Mouse (Mus musculus) midbrain, embryonic 14.5 days (tissue): ENCODE results near the gene Fosb. TPM values are rescaled to one million over a fixed set of nuclear protein-coding genes. Genes with fewer than 3 reads are reported as not detected.
A peak's percentile ranks its signal among the peaks of the same experiment; 100 is the strongest.

Source experiments
- ATAC-seq: fragments of 200-750 bp; cut with Nextera tagmentation; 2 replicates; pipeline ENCODE4 v1.8.0; 2017; ENCODE audit warnings: moderate number of reproducible peaks, moderate library complexity; ENCODE audit not compliant: low FRiP score, low TSS enrichment
- DNase-seq: peaks from one replicate; pipeline ENCODE4 v3.0.0-alpha.2; 2015
- H3K27ac ChIP-seq: fragments of 300-500 bp; sonication (generic); replicated peaks from 2 replicates; pipeline ENCODE4 v1.5.1; 2014; ENCODE audit warnings: mild to moderate bottlenecking, low read depth, low read length, moderate library complexity
- H3K27me3 ChIP-seq: fragments of 300-500 bp; sonication (generic); 2 replicates; pipeline ENCODE4 v1.6.1; 2014; ENCODE audit warnings: low read length, control low read depth, mixed read lengths; ENCODE audit not compliant: control insufficient read depth, insufficient read depth
- H3K36me3 ChIP-seq: fragments of 300-500 bp; sonication (generic); 2 replicates; pipeline ENCODE4 v1.6.1; 2014; ENCODE audit warnings: low read length, control low read depth; ENCODE audit not compliant: control insufficient read depth, insufficient read depth
- H3K4me1 ChIP-seq: fragments of 300-500 bp; sonication (generic); 2 replicates; pipeline ENCODE4 v1.6.1; 2014; ENCODE audit warnings: mild to moderate bottlenecking, antibody characterized with exemption, low read length, control low read depth; ENCODE audit not compliant: control insufficient read depth, insufficient read depth
- H3K4me2 ChIP-seq: fragments of 300-500 bp; sonication (generic); 2 replicates; pipeline ENCODE4 v1.6.1; 2014; ENCODE audit warnings: mild to moderate bottlenecking, low read length, moderate library complexity
- H3K4me3 ChIP-seq: fragments of 300-500 bp; sonication (generic); replicated peaks from 2 replicates; pipeline ENCODE4 v1.5.1; 2014; ENCODE audit warnings: low read depth, low read length
- H3K9ac ChIP-seq: fragments of 300-500 bp; sonication (generic); replicated peaks from 2 replicates; pipeline ENCODE4 v1.6.1; 2014; ENCODE audit warnings: mild to moderate bottlenecking, low read length, moderate library complexity
- H3K9me3 ChIP-seq: fragments of 300-500 bp; sonication (generic); 2 replicates; pipeline ENCODE4 v1.6.1; 2016; ENCODE audit warnings: low read length, control low read depth, mixed read lengths; ENCODE audit not compliant: control insufficient read depth
- WGBS: fragments of 180-500 bp; shearing (Covaris S2); extraction: QIAGEN DNeasy Blood & Tissue Kit; methylation state at CpG from one replicate; pipeline ENCODE4 v1.1.7; 2014; 5-methylcytosine and 5-hydroxymethylcytosine counted together
- polyA plus RNA-seq: library from polyadenylated mRNA; unstranded; fragments of >200 nt; fragmentation: Nextera tagmentation; extraction: Ambion mirVana; gene quantifications from 2 replicates; pipeline ENCODE4 v1.2.1, GENCODE M21; 2014

The Fosb gene
- polyA plus RNA-seq, 1 experiment from 2014 or later = not detected

DNA sequence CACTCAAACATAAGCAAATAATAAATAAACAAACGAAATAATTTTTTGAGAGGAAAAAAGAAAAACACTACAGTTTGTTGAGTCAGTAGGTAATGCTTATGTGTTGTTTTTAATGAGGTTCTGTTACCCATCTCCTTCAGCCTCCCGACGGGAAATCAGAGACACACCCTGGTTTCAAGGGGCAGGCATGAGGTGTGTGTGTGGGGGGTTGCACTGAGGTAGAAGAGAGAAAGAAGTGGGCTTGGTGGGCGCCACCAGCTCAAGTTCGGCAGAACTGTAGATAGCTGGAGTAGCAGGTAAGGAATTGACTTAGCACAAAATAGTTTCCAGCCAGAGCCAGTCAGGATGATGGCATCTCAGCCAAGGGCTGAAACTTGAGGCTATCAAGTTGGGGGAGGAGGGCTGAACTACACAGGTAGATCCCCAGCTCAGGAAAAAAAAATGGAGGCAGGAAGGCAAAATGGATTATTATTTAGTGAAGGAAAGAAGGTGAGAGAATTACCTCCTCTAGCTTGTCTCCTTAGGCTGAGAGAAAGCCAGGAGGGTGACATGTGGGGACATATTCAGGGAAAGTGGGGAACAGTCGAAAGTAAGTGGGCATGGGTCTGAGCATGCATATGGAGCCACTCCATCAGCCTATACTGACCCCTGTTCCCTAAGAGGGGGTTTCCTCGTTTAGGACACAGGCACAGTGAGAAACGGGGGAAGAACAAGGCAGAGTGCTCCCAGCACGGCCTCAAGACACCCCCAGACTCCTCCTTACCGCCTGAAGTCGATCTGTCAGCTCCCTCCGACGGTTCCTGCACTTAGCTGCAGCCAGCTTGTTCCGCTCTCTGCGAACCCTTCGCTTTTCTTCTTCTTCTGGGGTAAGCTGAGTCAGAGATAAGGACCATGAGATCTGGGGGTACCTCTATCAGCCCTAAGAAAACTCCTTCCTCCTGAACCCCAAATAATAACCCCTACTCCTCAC lies 3.8 kb downstream of the Fosb start:
- peaks cover 54% of the 10 kb centered on the region for H3K27me3 ChIP-seq
- H3K9me3 ChIP-seq = no peaks in the 10 kb centered on the region
- H3K4me3 ChIP-seq = no peak overlapping the region
- no peak overlapping the region for H3K27ac ChIP-seq
- peaks cover 25% of the 10 kb centered on the region for H3K4me1 ChIP-seq
- WGBS = 54% methylated on average over 16 of the region's 16 CpGs
- DNase-seq (no peak), ATAC-seq (no peak)
- no peak overlapping the region for H3K4me2 ChIP-seq
- no peaks in the 10 kb centered on the region for H3K36me3 ChIP-seq
- H3K9ac ChIP-seq = no peak overlapping the region

DNA sequence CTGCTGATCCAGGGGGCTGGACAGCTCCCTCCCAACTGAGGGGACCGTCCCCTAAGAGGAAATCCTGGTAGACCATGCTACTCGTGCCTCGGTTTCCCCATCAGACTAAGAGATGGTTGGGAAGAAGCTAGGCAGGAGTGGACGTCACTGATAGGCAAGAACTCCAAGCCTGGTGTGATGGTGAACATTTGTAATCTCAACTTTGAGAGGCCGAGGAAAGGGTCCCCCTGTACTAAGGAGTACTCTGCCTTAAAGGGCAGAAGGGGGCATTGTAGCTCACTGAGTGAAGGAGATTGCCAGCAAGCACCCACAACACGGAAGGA lies 4.5 kb downstream of the Fosb start:
- peaks cover 23% of the 10 kb centered on the region for H3K4me1 ChIP-seq

DNA sequence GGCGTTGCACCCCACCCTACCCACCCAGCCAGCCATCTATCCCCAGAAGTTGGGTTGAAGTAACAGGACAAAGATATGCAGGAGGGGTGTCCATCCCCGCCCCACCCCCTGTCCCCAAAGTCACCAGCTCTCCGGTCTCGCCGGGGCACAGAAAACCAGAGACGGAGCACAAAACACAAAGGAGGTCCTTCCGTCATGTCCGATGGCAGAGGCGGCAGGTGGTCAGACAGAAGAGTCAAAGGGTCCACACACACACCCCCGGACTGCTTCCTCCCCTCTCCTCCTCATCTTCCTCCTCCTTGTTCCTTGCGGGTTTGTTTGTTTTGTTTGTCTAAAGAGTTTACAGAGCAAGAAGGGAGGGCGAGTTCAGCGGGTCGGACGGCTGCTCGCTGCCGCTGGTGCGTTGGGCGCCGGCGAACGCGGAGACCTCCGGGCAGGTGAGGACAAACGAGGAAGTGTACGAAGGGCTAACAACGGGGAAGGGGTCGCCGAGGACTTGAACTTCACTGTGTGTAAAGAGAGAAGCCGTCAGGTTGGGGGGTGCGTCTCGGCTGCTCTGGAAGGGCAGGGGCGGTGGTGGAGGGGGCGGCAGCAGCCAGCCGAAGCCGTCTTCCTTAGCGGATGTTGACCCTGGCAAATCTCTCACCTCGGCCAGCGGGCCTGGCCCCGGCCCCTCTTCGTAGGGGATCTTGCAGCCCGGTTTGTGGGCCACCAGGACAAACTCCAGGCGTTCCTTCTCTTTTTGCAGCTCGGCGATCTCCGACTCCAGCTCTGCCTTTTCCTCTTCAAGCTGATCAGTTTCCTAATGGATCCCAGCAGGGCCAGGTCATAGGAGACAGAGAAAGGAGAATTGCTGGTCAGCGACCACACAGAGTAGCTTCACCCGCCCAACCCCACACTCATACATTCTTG lies 5.1 kb downstream of the Fosb start:
- Histone ChIP-seq H3K4me1 (peaks cover 21% of the 10 kb centered on the region), H3K27me3 (peaks cover 54% of the 10 kb centered on the region)

More for the DNA sequence above, 4.5 kb downstream of the Fosb start:
- Histone ChIP-seq H3K4me2 (peak overlapping the region; percentile 43; the same call in 1 of the 2 replicates), H3K36me3 (no peaks in the 10 kb centered on the region), H3K27me3 (peaks cover 54% of the 10 kb centered on the region), H3K27ac (no peak overlapping the region), H3K4me3 (0 out of 2 replicates have a peak overlapping the region, but pooled peaks have one; percentile 21), H3K9ac (no peak overlapping the region), H3K9me3 (no peaks in the 10 kb centered on the region)
- ATAC-seq (no peak), DNase-seq (no peak)
- WGBS = 11% methylated on average over 6 of the region's 6 CpGs

DNA sequence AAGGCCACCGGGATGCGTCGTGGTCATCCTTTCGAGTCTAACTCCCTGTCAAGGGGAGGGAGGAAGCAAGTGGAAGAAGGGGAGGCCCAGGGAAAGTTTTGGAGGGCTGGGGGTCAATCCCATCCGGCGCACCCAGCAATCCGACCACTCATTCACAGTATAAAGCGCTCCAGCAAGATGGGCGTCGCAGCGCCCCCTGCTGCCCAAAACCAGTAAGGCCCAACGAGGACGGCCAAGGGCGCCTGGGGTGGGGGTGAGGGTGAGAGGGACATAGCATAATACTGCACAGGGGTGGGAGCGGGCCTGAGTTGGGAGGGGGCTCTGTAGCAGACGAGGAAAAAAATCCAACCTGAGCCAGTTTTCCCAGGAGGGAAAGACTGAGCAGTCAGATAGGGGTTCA lies 6.1 kb downstream of the Fosb start:
- peaks cover 12% of the 10 kb centered on the region for H3K4me1 ChIP-seq
- peak; percentile 82 for DNase-seq
- H3K27me3 ChIP-seq = peaks cover 54% of the 10 kb centered on the region
- 0% methylated on average over 16 of the region's 16 CpGs for WGBS
- H3K27ac ChIP-seq = no peak overlapping the region
- 0 out of 2 replicates have a peak overlapping the region, but pooled peaks have one; percentile 10 for H3K4me3 ChIP-seq
- no peak overlapping the region for H3K9ac ChIP-seq
- H3K36me3 ChIP-seq = no peaks in the 10 kb centered on the region
- no peaks in the 10 kb centered on the region for H3K9me3 ChIP-seq
- ATAC-seq = no peak
- H3K4me2 ChIP-seq = peak overlapping the region; percentile 43

More for the DNA sequence above, 5.1 kb downstream of the Fosb start:
- no peak overlapping the region for H3K27ac ChIP-seq
- no peak for ATAC-seq
- H3K9ac ChIP-seq = no peak overlapping the region; the same call in 1 of the 2 replicates
- peak overlapping the region; percentile 21 for H3K4me3 ChIP-seq
- DNase-seq = no peak
- no peaks in the 10 kb centered on the region for H3K9me3 ChIP-seq
- H3K36me3 ChIP-seq = no peaks in the 10 kb centered on the region
- WGBS = 2% methylated on average over 48 of the region's 48 CpGs
- peak overlapping the region; percentile 43 for H3K4me2 ChIP-seq

DNA sequence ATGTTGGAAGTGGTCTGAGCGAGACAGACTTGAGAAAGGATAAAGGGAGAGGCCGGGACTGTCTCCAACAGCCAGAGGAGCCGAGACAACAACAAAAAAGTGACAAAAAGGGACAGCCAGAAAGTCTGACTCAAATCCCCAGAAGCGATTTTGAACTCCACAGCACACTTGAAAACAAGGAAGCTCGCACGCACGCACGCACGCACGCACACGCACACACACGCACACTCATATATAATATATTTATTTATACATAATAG lies 6.9 kb downstream of the Fosb start:
- H3K27ac ChIP-seq = no peak overlapping the region
- H3K36me3 ChIP-seq = no peaks in the 10 kb centered on the region
- H3K27me3 ChIP-seq = peaks cover 54% of the 10 kb centered on the region
- DNase-seq (no peak), ATAC-seq (no peak)
- H3K9me3 ChIP-seq = no peaks in the 10 kb centered on the region
- no peak overlapping the region for H3K4me2 ChIP-seq
- no peak overlapping the region for H3K4me3 ChIP-seq
- peaks cover 11% of the 10 kb centered on the region for H3K4me1 ChIP-seq
- H3K9ac ChIP-seq = no peak overlapping the region
- 74% methylated on average over 12 of the region's 12 CpGs for WGBS

DNA sequence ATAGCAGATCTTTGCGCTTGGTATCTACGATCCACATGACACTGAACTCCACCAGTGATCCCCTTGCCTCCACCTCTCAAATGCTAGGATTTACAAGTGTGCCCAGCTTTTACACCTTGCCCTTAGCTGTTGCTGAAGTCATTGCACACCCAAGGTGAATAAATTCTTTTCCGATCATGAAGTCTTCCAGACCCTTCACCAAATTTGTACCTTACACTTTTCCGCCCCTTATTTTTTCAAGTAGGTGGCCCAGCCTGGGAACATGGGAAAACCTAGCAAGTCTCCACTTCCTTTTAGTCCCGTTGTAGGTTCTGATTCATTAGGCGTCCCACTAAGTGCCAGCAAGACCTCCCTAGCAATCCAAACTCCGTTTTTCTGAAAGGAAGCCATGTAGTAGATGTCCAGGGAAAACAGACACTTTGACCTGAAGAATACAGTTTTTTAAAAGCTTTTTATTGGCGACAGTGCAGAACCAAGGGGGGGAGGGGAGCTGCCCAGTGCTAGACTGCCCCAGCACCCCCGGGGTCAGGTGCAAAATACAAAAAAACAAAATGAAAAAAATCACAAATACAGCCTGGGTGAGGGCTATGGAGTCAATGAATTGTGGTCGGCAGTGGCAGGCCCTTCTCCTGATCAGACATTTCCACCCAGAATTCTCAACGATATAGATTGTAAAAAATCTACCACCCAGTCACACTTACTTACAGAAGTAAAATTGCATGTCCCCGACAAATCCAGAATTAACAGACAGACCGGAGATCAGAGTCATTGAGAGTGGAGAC lies 7.4 kb downstream of the Fosb start:
- H3K9ac ChIP-seq = 0 out of 2 replicates have a peak overlapping the region, but pooled peaks have one; percentile 51
- H3K27me3 ChIP-seq = peaks cover 54% of the 10 kb centered on the region
- H3K4me2 ChIP-seq = peak overlapping the region; percentile 50
- no peaks in the 10 kb centered on the region for H3K9me3 ChIP-seq
- no peak overlapping the region for H3K27ac ChIP-seq
- H3K4me1 ChIP-seq = peaks cover 6% of the 10 kb centered on the region
- peak overlapping the region; percentile 43 for H3K4me3 ChIP-seq
- no peaks in the 10 kb centered on the region for H3K36me3 ChIP-seq
- 53% methylated on average over 13 of the region's 13 CpGs for WGBS
- DNase-seq = no peak
- ATAC-seq = no peak

DNA sequence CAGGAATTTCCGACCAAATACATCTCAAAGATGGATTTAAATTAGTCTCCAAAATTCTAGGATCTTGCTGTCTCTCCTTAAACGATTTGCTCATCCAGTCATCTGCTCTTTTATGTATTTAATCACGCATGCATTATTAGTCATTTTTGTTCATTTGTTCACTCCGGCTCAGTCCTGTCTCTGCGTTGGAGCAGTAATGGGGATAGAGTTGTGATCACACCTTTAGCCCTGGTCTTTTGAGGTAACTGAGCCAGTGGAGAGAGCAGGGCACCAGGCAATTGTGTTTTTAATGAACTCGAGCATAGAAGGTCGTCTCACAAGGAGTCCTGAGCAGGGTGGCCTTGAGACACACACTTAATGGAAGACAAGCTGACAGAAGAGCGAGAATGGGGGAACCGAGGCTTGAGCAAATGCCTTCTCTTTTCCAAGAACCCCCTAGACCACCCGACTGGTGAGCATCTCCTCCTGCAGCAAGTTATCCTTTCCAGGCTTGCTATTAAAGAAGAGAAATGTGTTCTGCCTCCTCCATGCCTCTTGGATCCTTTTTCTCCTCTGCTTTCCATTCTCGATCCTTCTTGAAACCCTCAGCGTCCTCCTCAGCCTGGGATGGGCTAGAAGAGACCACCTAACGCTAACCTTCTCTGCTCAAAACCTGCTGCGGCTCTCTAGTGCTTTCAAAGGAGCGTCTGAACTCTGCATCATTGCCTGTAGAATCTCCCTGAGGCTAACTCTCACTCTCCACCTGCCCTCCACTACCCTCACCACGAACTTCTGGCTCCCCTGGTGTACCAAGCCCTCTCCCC lies 8.2 kb downstream of the Fosb start:
- Histone ChIP-seq H3K9ac (peak overlapping the region; percentile 51; the same call in 1 of the 2 replicates), H3K36me3 (no peaks in the 10 kb centered on the region), H3K4me3 (peak overlapping the region; percentile 43), H3K4me2 (peak overlapping the region; percentile 50), H3K27ac (no peak overlapping the region), H3K4me1 (peaks cover 6% of the 10 kb centered on the region), H3K9me3 (no peaks in the 10 kb centered on the region), H3K27me3 (peaks cover 49% of the 10 kb centered on the region)
- 8% methylated on average over 16 of the region's 16 CpGs for WGBS
- DNase-seq = no peak
- no peak for ATAC-seq
